Mouse (Mus musculus): Measurements from ENCODE around the gene Ip6k2. TPM values are rescaled to one million over a fixed set of nuclear protein-coding genes. Genes with fewer than 3 reads are reported as not detected.

Ip6k2 gene
- polyA plus RNA-seq, 1 experiment from 2014 or later: 74.7 TPM

DNA sequence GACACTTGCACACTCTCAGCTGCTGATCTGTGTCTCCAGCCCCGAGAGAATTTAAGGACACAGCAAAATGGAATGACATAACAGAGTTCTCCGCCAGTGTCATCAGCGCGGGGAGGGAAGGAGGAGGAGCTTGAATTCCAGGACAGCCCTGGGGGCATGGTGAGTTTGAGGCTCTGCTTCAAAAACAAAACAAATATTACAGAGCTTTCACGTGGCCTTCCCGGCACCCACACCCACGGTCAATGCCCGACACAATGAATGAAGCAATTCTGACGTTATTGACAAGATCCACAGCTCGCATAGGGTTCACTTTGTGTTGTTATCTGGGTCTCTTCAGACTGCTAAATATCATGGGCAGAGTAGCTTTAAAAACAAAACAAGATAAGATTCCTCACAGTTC, 18.6 kb upstream of the Ip6k2 start:
- Histone ChIP-seq H3K9ac (ENCODE audit: low read depth, low read length) (no peak overlapping the region), H3K9me3 (ENCODE audit: control insufficient read depth, low read length) (no peaks in the 10 kb centered on the region), H3K4me2 (ENCODE audit: low read depth, low read length) (no peak overlapping the region), H3K36me3 (ENCODE audit: control insufficient read depth, insufficient read depth, low read length) (no peaks in the 10 kb centered on the region), H3K27me3 (replicated peaks; ENCODE audit: control insufficient read depth, insufficient read depth, low read length) (no peaks in the 10 kb centered on the region), H3K27ac (replicated peaks; ENCODE audit: low read depth, low read length) (no peak overlapping the region), H3K4me3 (ENCODE audit: low read depth, low read length) (no peak overlapping the region), H3K4me1 (ENCODE audit: control insufficient read depth, insufficient read depth, low read length) (no peaks in the 10 kb centered on the region)
- 68% methylated on average over 10 of the region's 10 CpGs for WGBS
- ATAC-seq (ENCODE audit: low read depth): no peak
- no peak for DNase-seq (ENCODE audit: low spot score)

DNA sequence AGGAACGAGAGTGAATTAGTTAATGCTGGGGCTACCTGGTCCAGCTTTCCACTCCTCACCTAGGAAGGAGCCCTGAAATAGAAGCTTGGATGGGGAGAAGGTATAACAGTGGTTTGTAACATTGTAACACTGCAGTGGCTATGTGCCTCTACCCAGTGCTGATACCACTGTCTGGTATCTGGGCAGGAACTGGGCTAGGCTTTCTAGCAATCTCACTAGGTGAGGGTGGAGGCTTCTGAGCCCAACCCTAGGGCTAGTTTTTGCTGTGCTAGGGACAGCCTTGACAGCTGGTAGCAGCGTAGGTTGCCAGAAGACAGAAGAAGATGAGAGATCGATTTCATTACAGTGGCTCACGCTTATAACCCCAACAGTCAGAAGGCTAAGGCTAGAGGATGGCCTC, 7.0 kb upstream of the Ip6k2 start:
- Histone ChIP-seq H3K4me3 (ENCODE audit: low read depth, low read length) (no peak overlapping the region), H3K27me3 (replicated peaks; ENCODE audit: control insufficient read depth, insufficient read depth, low read length) (no peaks in the 10 kb centered on the region), H3K9ac (ENCODE audit: low read depth, low read length) (no peak overlapping the region), H3K9me3 (ENCODE audit: control insufficient read depth, low read length) (peaks cover 11% of the 10 kb centered on the region; the same call in 1 of the 2 replicates), H3K36me3 (ENCODE audit: control insufficient read depth, insufficient read depth, low read length) (no peaks in the 10 kb centered on the region), H3K4me1 (ENCODE audit: control insufficient read depth, insufficient read depth, low read length) (no peaks in the 10 kb centered on the region), H3K27ac (replicated peaks; ENCODE audit: low read depth, low read length) (no peak overlapping the region), H3K4me2 (ENCODE audit: low read depth, low read length) (no peak overlapping the region)
- DNase-seq (ENCODE audit: low spot score) (no peak), ATAC-seq (ENCODE audit: low read depth) (no peak)
- 74% methylated on average over 4 of the region's 4 CpGs for WGBS

DNA sequence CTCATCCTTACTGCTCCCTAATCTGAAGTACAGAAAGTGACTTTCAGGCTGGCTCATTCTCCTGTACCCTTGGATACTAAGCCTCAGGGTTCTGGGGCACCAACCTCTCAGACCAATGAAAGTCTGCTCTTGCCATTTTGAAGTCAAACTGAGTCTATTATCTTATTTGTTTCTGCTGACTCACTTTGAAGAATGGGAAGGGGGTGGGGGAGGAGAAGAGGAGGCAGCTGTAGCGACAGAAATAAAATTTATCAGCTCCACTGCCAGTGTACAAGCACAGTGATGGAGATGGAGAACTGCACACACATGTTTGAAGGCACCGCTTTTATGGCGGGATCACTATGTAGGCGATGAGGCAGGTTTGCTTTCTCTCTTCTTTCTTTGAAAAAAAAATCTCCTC, 6.3 kb upstream of the Ip6k2 start:
- Histone ChIP-seq H3K27ac (replicated peaks; ENCODE audit: low read depth, low read length) (no peak overlapping the region), H3K9me3 (ENCODE audit: control insufficient read depth, low read length) (peaks cover 9% of the 10 kb centered on the region; the same call in 1 of the 2 replicates), H3K36me3 (ENCODE audit: control insufficient read depth, insufficient read depth, low read length) (no peaks in the 10 kb centered on the region), H3K9ac (ENCODE audit: low read depth, low read length) (no peak overlapping the region), H3K27me3 (replicated peaks; ENCODE audit: control insufficient read depth, insufficient read depth, low read length) (no peaks in the 10 kb centered on the region), H3K4me3 (ENCODE audit: low read depth, low read length) (no peak overlapping the region), H3K4me2 (ENCODE audit: low read depth, low read length) (no peak overlapping the region), H3K4me1 (ENCODE audit: control insufficient read depth, insufficient read depth, low read length) (no peaks in the 10 kb centered on the region)
- no peak for DNase-seq (ENCODE audit: low spot score)
- 76% methylated on average over 4 of the region's 4 CpGs for WGBS
- ATAC-seq (ENCODE audit: low read depth): no peak

DNA sequence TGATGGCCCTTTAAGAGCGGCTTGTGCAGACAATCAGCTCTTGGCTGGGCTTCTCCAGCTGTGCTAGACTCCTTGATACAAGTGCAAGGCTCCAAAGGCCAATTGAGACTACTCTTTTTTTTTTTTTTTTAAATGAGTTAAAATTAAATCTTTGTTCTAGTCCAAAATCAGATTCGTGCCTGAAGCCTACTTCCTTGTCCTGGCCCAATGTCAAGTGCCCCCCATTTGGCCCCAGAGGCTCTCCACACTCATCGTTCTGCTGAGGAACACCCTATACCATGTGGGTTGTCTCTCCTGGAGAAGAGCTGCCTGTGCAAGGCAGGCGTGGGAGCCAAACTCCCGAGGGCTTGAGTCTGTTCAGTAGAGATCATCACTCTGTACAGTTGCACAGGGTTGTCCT, 2.6 kb upstream of the Ip6k2 start:
- H3K4me2 ChIP-seq (ENCODE audit: low read depth, low read length): no peak overlapping the region
- no peaks in the 10 kb centered on the region for H3K27me3 ChIP-seq (replicated peaks; ENCODE audit: control insufficient read depth, insufficient read depth, low read length)
- peaks cover 12% of the 10 kb centered on the region for H3K4me1 ChIP-seq (ENCODE audit: control insufficient read depth, insufficient read depth, low read length)
- 0 out of 2 replicates have a peak, but pooled peaks cover 1% of the 10 kb centered on the region for H3K36me3 ChIP-seq (ENCODE audit: control insufficient read depth, insufficient read depth, low read length)
- H3K27ac ChIP-seq (replicated peaks; ENCODE audit: low read depth, low read length): no peak overlapping the region
- 61% methylated on average over 5 of the region's 5 CpGs for WGBS
- no peak for DNase-seq (ENCODE audit: low spot score)
- ATAC-seq (ENCODE audit: low read depth): no peak
- no peaks in the 10 kb centered on the region for H3K9me3 ChIP-seq (ENCODE audit: control insufficient read depth, low read length)
- no peak overlapping the region for H3K4me3 ChIP-seq (ENCODE audit: low read depth, low read length)
- no peak overlapping the region for H3K9ac ChIP-seq (ENCODE audit: low read depth, low read length)

DNA sequence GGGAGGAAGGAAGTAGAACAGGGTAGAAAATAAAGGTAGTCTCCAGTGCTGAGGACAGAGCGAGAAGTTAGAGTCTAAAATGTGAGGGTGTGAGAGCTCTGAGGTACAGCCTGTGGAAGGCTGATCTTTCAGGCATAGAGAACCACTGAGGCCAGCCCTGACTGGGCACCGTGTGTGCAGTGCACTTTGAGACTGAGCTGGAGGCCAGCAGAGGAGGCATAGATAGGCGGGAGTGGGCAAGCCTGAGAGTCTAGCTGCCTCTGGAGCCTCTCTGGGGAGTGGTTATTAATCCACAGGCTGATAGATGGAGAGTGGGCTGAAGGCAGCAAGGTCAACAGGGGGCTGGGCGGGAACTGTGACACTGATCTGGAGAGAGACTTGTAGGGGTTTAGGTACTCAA, 1.7 kb upstream of the Ip6k2 start:
- ATAC-seq (ENCODE audit: low read depth) (no peak), DNase-seq (ENCODE audit: low spot score) (no peak)
- Histone ChIP-seq H3K27ac (replicated peaks; ENCODE audit: low read depth, low read length) (no peak overlapping the region), H3K36me3 (ENCODE audit: control insufficient read depth, insufficient read depth, low read length) (0 out of 2 replicates have a peak, but pooled peaks cover 7% of the 10 kb centered on the region), H3K4me2 (ENCODE audit: low read depth, low read length) (no peak overlapping the region), H3K4me3 (ENCODE audit: low read depth, low read length) (no peak overlapping the region), H3K4me1 (ENCODE audit: control insufficient read depth, insufficient read depth, low read length) (peaks cover 18% of the 10 kb centered on the region), H3K27me3 (replicated peaks; ENCODE audit: control insufficient read depth, insufficient read depth, low read length) (no peaks in the 10 kb centered on the region), H3K9me3 (ENCODE audit: control insufficient read depth, low read length) (no peaks in the 10 kb centered on the region), H3K9ac (ENCODE audit: low read depth, low read length) (no peak overlapping the region)
- WGBS: 52% methylated on average over 4 of the region's 4 CpGs

DNA sequence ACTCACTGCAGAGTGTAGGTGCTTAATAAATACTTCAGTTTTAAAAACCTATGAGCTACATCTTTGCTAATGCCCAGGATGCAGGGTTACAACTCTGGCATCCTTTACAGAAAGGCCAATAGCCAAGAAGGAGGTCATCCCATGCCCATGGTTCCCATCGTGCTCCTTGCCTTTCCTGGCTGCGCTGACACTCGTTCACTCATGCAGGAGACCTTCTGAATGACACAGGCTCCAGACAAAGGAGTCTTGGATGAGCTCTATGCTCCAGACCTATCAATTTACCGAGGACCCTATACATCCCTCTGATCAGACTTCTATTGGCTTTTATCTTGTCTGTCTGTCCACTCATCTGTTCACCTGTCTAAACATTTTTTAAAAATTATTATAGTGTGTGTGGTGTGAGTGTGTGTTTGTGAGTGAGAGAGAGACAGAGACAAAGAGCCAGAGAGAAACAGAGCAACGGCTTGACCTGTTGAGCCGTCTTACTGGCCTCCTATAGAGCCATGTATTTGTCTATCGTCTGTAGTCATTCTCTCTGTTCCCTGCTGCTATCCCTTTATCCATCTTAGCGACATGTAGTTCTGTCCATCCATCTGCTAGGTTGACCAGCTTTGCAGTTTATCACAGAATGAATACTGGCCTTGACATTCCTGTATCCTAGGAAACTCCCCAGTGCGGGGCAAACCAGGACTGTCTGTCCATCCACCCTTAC, 604 bp upstream of the Ip6k2 start:
- H3K9ac ChIP-seq (ENCODE audit: low read depth, low read length): peak overlapping the region; percentile 98
- DNase-seq (ENCODE audit: low spot score) (no peak), ATAC-seq (ENCODE audit: low read depth) (no peak)
- H3K27me3 ChIP-seq (replicated peaks; ENCODE audit: control insufficient read depth, insufficient read depth, low read length): no peaks in the 10 kb centered on the region
- H3K4me3 ChIP-seq (ENCODE audit: low read depth, low read length): peak overlapping the region; percentile 95
- WGBS: 32% methylated on average over 9 of the region's 9 CpGs
- no peaks in the 10 kb centered on the region for H3K9me3 ChIP-seq (ENCODE audit: control insufficient read depth, low read length)
- 0 out of 2 replicates have a peak, but pooled peaks cover 12% of the 10 kb centered on the region for H3K36me3 ChIP-seq (ENCODE audit: control insufficient read depth, insufficient read depth, low read length)
- H3K4me1 ChIP-seq (ENCODE audit: control insufficient read depth, insufficient read depth, low read length): peaks cover 23% of the 10 kb centered on the region
- H3K27ac ChIP-seq (replicated peaks; ENCODE audit: low read depth, low read length): no peak overlapping the region; the same call in 1 of the 2 replicates
- H3K4me2 ChIP-seq (ENCODE audit: low read depth, low read length): peak overlapping the region; percentile 65

DNA sequence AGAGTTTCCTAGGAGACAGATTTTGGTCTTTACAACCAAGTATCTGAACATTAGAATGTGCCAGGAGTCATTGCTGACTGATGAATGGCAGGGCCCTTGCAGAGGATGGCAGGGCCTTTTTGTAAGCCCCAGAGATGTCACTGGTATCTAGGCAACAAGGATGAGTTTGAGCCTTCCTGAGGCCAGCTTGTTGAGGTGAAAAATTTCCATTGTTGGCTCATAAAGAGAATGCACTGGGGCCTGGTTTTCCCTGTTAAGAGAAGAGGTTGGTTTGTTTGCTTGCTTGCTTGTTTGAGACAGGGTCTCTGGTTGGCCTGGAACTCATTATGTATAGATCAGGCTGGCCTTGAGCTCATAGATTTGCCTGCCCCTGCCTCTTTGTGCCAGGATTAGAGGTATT, 1.8 kb downstream of the Ip6k2 start:
- no peaks in the 10 kb centered on the region for H3K27me3 ChIP-seq (replicated peaks; ENCODE audit: control insufficient read depth, insufficient read depth, low read length)
- DNase-seq (ENCODE audit: low spot score) (peak; percentile 57), ATAC-seq (ENCODE audit: low read depth) (no peak)
- H3K4me3 ChIP-seq (ENCODE audit: low read depth, low read length): peak overlapping the region; percentile 95
- peak overlapping the region; percentile 89 for H3K4me2 ChIP-seq (ENCODE audit: low read depth, low read length)
- peaks cover 35% of the 10 kb centered on the region for H3K4me1 ChIP-seq (ENCODE audit: control insufficient read depth, insufficient read depth, low read length)
- H3K36me3 ChIP-seq (ENCODE audit: control insufficient read depth, insufficient read depth, low read length): 0 out of 2 replicates have a peak, but pooled peaks cover 12% of the 10 kb centered on the region
- H3K27ac ChIP-seq (replicated peaks; ENCODE audit: low read depth, low read length): no peak overlapping the region
- peak overlapping the region; percentile 98; the same call in 1 of the 2 replicates for H3K9ac ChIP-seq (ENCODE audit: low read depth, low read length)
- no peaks in the 10 kb centered on the region for H3K9me3 ChIP-seq (ENCODE audit: control insufficient read depth, low read length)

DNA sequence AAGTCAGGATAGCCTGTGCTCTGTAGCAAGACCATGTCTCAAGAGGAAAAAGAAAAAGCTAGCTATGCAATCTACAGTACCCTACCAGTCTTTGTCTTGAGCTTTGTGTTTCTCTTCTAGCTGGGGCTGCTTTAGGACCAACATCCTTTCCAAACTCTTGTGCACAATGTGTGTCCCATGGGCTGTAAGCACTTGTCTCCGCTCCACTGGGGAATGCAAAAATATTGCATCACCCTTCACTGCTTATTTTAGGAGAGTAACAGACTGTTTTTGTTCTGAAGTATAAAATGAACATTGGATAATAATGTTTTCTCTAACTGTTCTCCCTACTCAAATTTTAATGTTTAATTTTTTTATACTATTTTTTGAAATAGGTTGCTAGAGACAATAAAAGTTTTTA, 2.9 kb downstream of the Ip6k2 start:
- 87% methylated on average over 1 of the region's 1 CpGs for WGBS
- Histone ChIP-seq H3K27me3 (replicated peaks; ENCODE audit: control insufficient read depth, insufficient read depth, low read length) (no peaks in the 10 kb centered on the region), H3K4me1 (ENCODE audit: control insufficient read depth, insufficient read depth, low read length) (peaks cover 35% of the 10 kb centered on the region), H3K4me3 (ENCODE audit: low read depth, low read length) (peak overlapping the region; percentile 95; the same call in 1 of the 2 replicates), H3K4me2 (ENCODE audit: low read depth, low read length) (peak overlapping the region; percentile 89), H3K36me3 (ENCODE audit: control insufficient read depth, insufficient read depth, low read length) (0 out of 2 replicates have a peak, but pooled peaks cover 12% of the 10 kb centered on the region), H3K9ac (ENCODE audit: low read depth, low read length) (no peak overlapping the region), H3K27ac (replicated peaks; ENCODE audit: low read depth, low read length) (no peak overlapping the region), H3K9me3 (ENCODE audit: control insufficient read depth, low read length) (no peaks in the 10 kb centered on the region)
- no peak for DNase-seq (ENCODE audit: low spot score)
- ATAC-seq (ENCODE audit: low read depth): no peak

DNA sequence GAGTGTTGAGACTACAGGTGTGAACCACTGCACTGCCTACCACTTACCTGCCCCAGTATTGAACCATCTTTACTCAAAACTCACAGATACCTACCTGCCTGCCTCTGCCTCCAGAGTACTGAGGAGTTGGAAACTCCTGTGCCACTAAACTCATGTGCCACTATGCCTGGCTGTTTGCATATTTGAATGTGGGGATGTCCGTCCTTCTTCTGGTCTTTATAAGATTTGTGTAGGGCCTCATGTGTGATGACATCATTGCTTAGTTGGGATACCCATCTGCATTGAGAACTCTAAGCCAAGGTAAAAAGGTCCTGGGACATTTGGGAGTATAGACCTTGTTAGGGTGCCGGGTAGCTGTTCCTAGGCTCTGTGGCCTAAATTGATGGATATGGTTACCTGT, 3.5 kb downstream of the Ip6k2 start:
- Histone ChIP-seq H3K9ac (ENCODE audit: low read depth, low read length) (no peak overlapping the region), H3K9me3 (ENCODE audit: control insufficient read depth, low read length) (no peaks in the 10 kb centered on the region), H3K4me2 (ENCODE audit: low read depth, low read length) (no peak overlapping the region; the same call in 1 of the 2 replicates), H3K4me1 (ENCODE audit: control insufficient read depth, insufficient read depth, low read length) (peaks cover 35% of the 10 kb centered on the region), H3K27me3 (replicated peaks; ENCODE audit: control insufficient read depth, insufficient read depth, low read length) (no peaks in the 10 kb centered on the region), H3K36me3 (ENCODE audit: control insufficient read depth, insufficient read depth, low read length) (0 out of 2 replicates have a peak, but pooled peaks cover 12% of the 10 kb centered on the region), H3K27ac (replicated peaks; ENCODE audit: low read depth, low read length) (no peak overlapping the region), H3K4me3 (ENCODE audit: low read depth, low read length) (no peak overlapping the region)
- 89% methylated on average over 2 of the region's 2 CpGs for WGBS
- ATAC-seq (ENCODE audit: low read depth) (no peak), DNase-seq (ENCODE audit: low spot score) (no peak)
